Mouse (Mus musculus) embryonic facial prominence, embryonic 10.5 days (tissue): ENCODE data around the gene Ghrl. TPM values are rescaled to one million over a fixed set of nuclear protein-coding genes. Genes with fewer than 3 reads are reported as not detected.
A peak's percentile ranks its signal among the peaks of the same experiment; 100 is the strongest.

ENCODE experiments used
- DNase-seq: peaks from one replicate; pipeline ENCODE4 v3.0.0-alpha.2; 2017; ENCODE audit warnings: low spot score
- H3K27ac ChIP-seq: fragments of 300-500 bp; sonication (generic); replicated peaks from 2 replicates; pipeline ENCODE4 v1.5.1; 2016; ENCODE audit warnings: mild to moderate bottlenecking
- H3K27me3 ChIP-seq: fragments of 300-500 bp; sonication (generic); replicated peaks from 2 replicates; pipeline ENCODE4 v1.6.1; 2016; ENCODE audit warnings: low read depth, mild to moderate bottlenecking; ENCODE audit not compliant: poor library complexity, severe bottlenecking
- H3K36me3 ChIP-seq: fragments of 300-500 bp; sonication (generic); replicated peaks from 2 replicates; pipeline ENCODE4 v1.6.1; 2016; ENCODE audit warnings: mild to moderate bottlenecking, moderate library complexity
- H3K4me1 ChIP-seq: fragments of 300-500 bp; sonication (generic); 2 replicates; pipeline ENCODE4 v1.6.1; 2016
- H3K4me3 ChIP-seq: fragments of 300-500 bp; sonication (generic); 2 replicates; pipeline ENCODE4 v1.5.1; 2016; ENCODE audit warnings: mild to moderate bottlenecking, moderate library complexity
- H3K9me3 ChIP-seq: fragments of 300-500 bp; sonication (generic); 2 replicates; pipeline ENCODE4 v1.6.1; 2016; ENCODE audit warnings: mild to moderate bottlenecking
- WGBS: fragments of 180-500 bp; shearing (Covaris S2); methylation state at CpG from one replicate; pipeline ENCODE4 v1.1.7; 2016; 5-methylcytosine and 5-hydroxymethylcytosine counted together
- polyA plus RNA-seq: library from polyadenylated mRNA; unstranded; fragments of >200 nt; fragmentation: Nextera tagmentation; extraction: Ambion mirVana; gene quantifications from 2 replicates; pipeline ENCODE4 v1.2.1, GENCODE M21; 2016

The Ghrl gene
- polyA plus RNA-seq = not detected in 2 replicates

DNA sequence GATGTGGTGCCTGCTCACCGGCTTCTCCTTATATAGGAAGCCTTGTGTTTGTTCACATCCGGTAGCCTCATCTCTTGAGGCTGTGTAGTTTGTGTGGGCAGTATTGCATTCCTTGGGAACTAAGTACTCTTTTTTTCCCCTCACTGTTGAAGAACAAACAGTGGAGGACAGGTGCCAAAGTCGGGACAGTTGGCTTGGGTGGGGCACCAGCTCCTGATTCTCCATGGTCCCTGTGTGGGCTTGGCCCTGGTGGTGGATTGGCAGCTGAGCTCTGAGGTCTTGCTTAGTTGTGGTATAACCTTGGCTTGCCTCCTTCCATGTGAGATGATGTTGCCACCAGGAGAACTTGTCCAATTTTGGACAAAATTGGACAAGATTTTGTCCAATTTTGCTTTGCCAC is at the start of gene Ghrl:
Ghrl (minus strand) TSS at position 3 of the 400 bp plus-strand sequence.
- Histone ChIP-seq H3K27me3 (no peaks in the 10 kb centered on the region), H3K4me1 (no peaks in the 10 kb centered on the region), H3K4me3 (no peak within 1 kb of the TSS), H3K27ac (no peak within 1 kb of the TSS), H3K36me3 (peaks cover 96% of the 10 kb centered on the region), H3K9me3 (no peaks in the 10 kb centered on the region)
- 91% methylated on average over 3 of the region's 3 CpGs for WGBS
- no peak for DNase-seq

DNA sequence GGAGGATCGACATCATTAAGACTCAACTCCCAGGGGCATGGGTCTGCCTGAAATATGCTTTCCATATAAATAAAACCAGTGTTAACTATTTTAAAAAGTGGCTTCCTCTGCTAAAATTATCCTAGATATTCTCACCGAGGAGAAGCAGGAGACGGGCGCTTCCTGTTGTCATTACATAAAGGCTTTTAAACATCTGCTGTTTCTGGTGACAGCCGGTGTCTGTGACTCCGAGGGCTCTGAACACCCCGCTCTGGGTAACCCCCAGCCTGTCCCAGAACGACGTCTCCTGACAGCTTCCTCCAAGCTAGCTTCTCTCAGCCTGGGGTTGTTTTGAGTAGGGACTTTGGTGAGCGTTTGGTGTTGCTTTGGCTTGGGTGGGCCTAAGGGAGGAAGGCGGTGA is 49.1 kb upstream of the Ghrl start:
- no peak for DNase-seq
- H3K4me3 ChIP-seq = no peak overlapping the region
- WGBS = 73% methylated on average over 11 of the region's 11 CpGs
- no peaks in the 10 kb centered on the region for H3K27me3 ChIP-seq
- H3K27ac ChIP-seq = no peak overlapping the region
- H3K9me3 ChIP-seq = no peaks in the 10 kb centered on the region
- H3K4me1 ChIP-seq = no peaks in the 10 kb centered on the region
- no peaks in the 10 kb centered on the region for H3K36me3 ChIP-seq

DNA sequence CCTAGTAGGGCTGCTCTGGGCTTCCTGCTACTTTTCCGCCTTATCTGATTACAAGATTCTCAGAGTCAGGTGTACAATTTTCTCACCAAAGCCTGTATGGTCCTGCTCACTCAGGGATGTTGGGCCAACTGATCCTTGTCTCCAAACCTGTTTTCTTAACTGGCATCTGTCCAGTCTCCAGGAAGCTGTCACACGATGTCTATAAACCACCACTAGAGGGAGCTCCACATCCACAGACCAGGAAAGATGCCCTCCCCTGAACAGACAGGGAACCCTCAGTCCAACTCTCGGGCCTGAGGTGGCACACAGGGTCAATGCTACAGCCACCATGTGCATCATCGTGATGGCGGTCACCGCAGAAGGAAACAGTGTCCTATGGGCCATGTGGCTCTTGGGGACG is 42.0 kb upstream of the Ghrl start:
- DNase-seq = peak; percentile 71
- WGBS = 31% methylated on average over 7 of the region's 7 CpGs

DNA sequence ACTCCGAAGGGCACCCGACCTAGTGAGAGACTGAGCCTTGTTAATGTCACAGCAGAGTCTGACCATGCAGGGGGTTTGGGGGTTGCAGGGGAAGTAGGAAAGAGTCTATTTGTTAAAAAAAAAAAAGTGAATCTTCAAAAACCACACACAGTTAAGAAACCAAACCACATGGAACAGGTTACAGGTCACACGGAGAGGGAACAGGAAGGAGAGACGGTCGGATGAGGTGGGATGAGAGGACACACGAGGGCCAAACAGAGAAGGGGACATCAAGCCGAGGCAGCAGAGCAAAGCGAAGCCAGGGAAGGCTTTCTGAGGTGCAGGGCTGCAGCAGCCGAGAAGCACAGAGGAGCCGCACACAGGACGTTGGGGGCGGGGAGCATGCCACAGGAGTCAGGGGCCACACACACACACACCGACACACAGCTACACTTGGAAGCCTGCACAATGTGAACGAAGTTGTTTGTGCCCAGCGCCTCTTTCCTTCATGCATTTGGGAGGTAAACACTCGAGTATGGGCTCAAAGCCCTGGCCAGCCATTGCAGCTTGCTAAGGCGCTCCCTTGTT is 29.5 kb upstream of the Ghrl start:
- 59% methylated on average over 17 of the region's 17 CpGs for WGBS

More for the DNA sequence above, 42.0 kb upstream of the Ghrl start:
- H3K4me1 ChIP-seq = no peaks in the 10 kb centered on the region
- no peak overlapping the region for H3K4me3 ChIP-seq
- H3K27ac ChIP-seq = no peak overlapping the region
- no peaks in the 10 kb centered on the region for H3K9me3 ChIP-seq
- H3K27me3 ChIP-seq = no peaks in the 10 kb centered on the region
- H3K36me3 ChIP-seq = no peaks in the 10 kb centered on the region

DNA sequence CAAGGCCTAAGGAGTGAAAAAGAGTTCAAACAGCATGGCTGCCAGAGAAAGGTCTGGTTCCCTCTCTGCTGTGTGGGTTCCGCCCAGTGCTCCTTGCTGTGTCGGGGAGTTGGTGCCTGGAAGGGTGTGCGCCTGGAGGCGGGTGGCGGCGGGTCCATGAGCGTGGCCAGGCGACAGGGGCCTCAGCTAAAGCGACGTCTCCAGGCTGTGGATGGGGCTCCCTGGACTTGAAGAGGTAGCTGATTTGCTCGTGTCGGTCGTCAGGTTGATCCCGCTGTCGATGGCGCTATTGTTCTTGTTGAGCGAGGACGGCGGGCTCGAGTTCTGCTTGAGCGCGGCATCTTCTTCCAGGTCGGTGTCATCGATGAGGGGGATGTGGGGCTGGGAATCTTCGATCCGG is 28.7 kb upstream of the Ghrl start:
- Histone ChIP-seq H3K27ac (no peak overlapping the region; the same call in 1 of the 2 replicates), H3K27me3 (peaks cover 37% of the 10 kb centered on the region), H3K4me3 (peak overlapping the region; percentile 35), H3K9me3 (no peaks in the 10 kb centered on the region), H3K36me3 (no peaks in the 10 kb centered on the region), H3K4me1 (peaks cover 27% of the 10 kb centered on the region)
- peak; percentile 39 for DNase-seq
- WGBS = 32% methylated on average over 26 of the region's 26 CpGs

More for the DNA sequence above, 29.5 kb upstream of the Ghrl start:
- peaks cover 37% of the 10 kb centered on the region for H3K27me3 ChIP-seq
- H3K4me3 ChIP-seq = no peak overlapping the region
- no peak overlapping the region for H3K27ac ChIP-seq
- H3K4me1 ChIP-seq = peaks cover 27% of the 10 kb centered on the region
- no peaks in the 10 kb centered on the region for H3K9me3 ChIP-seq
- H3K36me3 ChIP-seq = no peaks in the 10 kb centered on the region
- no peak for DNase-seq

DNA sequence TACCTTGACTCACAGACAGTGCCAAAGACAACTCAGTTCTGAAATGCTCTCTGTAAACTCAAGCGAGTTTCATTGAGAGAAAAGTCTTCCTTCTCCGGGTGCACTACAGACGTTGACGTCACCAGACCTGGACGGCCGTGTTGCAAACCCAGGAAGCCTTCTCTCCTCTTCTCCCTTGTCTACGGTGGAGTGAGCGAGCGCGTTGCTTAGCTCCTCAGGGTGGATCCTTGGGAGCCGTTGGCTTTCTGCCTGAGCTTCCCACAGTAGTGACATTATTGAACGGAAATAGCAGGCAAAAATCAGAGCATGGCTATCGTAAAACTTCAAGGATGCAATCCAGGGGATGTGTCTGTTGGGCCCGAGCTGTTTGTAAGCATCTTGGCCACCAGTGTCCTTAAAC is 27.6 kb upstream of the Ghrl start:
- WGBS = 88% methylated on average over 14 of the region's 14 CpGs
- H3K27ac ChIP-seq = no peak overlapping the region
- H3K27me3 ChIP-seq = peaks cover 37% of the 10 kb centered on the region
- H3K4me1 ChIP-seq = peaks cover 27% of the 10 kb centered on the region
- H3K4me3 ChIP-seq = no peak overlapping the region
- no peaks in the 10 kb centered on the region for H3K36me3 ChIP-seq
- no peak for DNase-seq
- no peaks in the 10 kb centered on the region for H3K9me3 ChIP-seq

DNA sequence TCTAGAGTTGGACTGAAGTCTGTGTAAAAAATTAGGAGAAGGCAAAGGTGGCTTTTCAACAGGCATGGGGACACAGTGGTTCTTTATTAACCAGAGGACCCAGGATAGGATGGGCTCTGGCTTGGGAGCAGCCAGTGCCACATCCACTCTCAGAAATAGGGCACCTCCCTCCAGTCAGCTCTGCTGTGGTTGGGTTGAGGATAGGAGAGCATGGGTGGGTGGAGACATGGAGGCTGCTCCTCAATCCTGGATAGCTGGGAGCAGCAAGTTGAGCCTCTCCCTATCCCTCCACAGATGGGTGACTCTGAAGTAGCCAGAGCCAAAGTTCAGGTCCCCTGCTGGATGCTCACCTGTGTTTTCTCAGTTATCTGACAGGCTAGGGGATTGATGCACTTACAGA is 25.4 kb upstream of the Ghrl start:
- H3K27ac ChIP-seq = no peak overlapping the region
- no peaks in the 10 kb centered on the region for H3K9me3 ChIP-seq
- H3K36me3 ChIP-seq = no peaks in the 10 kb centered on the region
- DNase-seq = no peak
- H3K4me3 ChIP-seq = no peak overlapping the region
- peaks cover 34% of the 10 kb centered on the region for H3K27me3 ChIP-seq
- H3K4me1 ChIP-seq = peaks cover 22% of the 10 kb centered on the region

GRCm38 (mm10) chr6:113743111-113743510 is 23.4 kb upstream of the Ghrl start:
- H3K4me3 ChIP-seq = no peak overlapping the region
- no peak for DNase-seq
- peaks cover 15% of the 10 kb centered on the region for H3K27me3 ChIP-seq
- H3K9me3 ChIP-seq = no peaks in the 10 kb centered on the region
- H3K36me3 ChIP-seq = peaks cover 5% of the 10 kb centered on the region
- no peak overlapping the region for H3K27ac ChIP-seq
- 57% methylated on average over 1 of the region's 1 CpGs for WGBS
- H3K4me1 ChIP-seq = peaks cover 14% of the 10 kb centered on the region

DNA sequence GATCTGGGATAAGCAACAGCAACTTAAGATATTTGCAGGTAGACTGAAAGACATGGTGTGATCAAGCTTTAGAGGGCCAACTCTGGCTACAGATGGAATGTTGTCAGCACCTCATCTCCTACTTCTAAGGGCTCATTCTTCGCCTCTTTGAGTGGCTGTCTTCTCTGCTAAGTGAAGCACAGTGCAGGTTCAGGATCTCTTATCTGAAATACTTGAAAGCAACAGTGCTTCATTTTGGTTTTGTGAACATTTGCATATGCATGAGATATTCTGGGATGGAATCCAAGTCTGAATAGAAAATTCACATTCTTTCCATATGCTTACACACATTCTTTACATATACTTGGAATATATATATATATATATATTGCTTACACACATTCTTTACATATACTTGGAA is 22.6 kb upstream of the Ghrl start:
- 74% methylated on average over 1 of the region's 1 CpGs for WGBS
- H3K4me1 ChIP-seq = peaks cover 14% of the 10 kb centered on the region
- H3K4me3 ChIP-seq = no peak overlapping the region
- H3K9me3 ChIP-seq = no peaks in the 10 kb centered on the region
- H3K27ac ChIP-seq = no peak overlapping the region
- peaks cover 9% of the 10 kb centered on the region; the same call in 1 of the 2 replicates for H3K27me3 ChIP-seq
- peaks cover 13% of the 10 kb centered on the region for H3K36me3 ChIP-seq
- DNase-seq = no peak

- H3K27me3 ChIP-seq = peaks cover 5% of the 10 kb centered on the region; the same call in 1 of the 2 replicates
- WGBS = 64% methylated on average over 2 of the region's 2 CpGs
- peaks cover 14% of the 10 kb centered on the region for H3K4me1 ChIP-seq
- peaks cover 22% of the 10 kb centered on the region for H3K36me3 ChIP-seq
- H3K4me3 ChIP-seq = no peak overlapping the region
- H3K27ac ChIP-seq = no peak overlapping the region
- H3K9me3 ChIP-seq = no peaks in the 10 kb centered on the region
- no peak for DNase-seq
Observed at GRCm38 (mm10) chr6:113741425-113741824, 21.7 kb upstream of the Ghrl start.

- Histone ChIP-seq H3K27ac (peak within 1 kb of the TSS; percentile 89), H3K27me3 (no peaks in the 10 kb centered on the region; the same call in 1 of the 2 replicates), H3K9me3 (no peaks in the 10 kb centered on the region), H3K36me3 (peaks cover 31% of the 10 kb centered on the region), H3K4me3 (peak within 1 kb of the TSS; percentile 95), H3K4me1 (peaks cover 14% of the 10 kb centered on the region)
- peak; percentile 91 for DNase-seq
- WGBS = 8% methylated on average over 41 of the region's 41 CpGs
Observed at GRCm38 (mm10) chr6:113740236-113741217, 20.8 kb upstream of the Ghrl start, which contains the start of gene Sec13. Sec13 (minus strand) TSS chr6:113740743.

GRCm38 (mm10) chr6:113737318-113738046 is 17.8 kb upstream of the Ghrl start:
- no peak overlapping the region for H3K4me3 ChIP-seq
- no peaks in the 10 kb centered on the region for H3K27me3 ChIP-seq
- no peaks in the 10 kb centered on the region for H3K9me3 ChIP-seq
- peaks cover 14% of the 10 kb centered on the region for H3K4me1 ChIP-seq
- peaks cover 62% of the 10 kb centered on the region for H3K36me3 ChIP-seq
- WGBS = 91% methylated on average over 9 of the region's 9 CpGs
- no peak overlapping the region for H3K27ac ChIP-seq
- no peak for DNase-seq
